Mouse (Mus musculus) duodenum, adult 2 months (tissue): Measurements from ENCODE around the gene Lamc2. TPM values are rescaled to one million over a fixed set of nuclear protein-coding genes. Genes with fewer than 3 reads are reported as not detected.

ENCODE experiments used
- polyA plus RNA-seq: library from polyadenylated mRNA; depleted of rRNA; stranded (reverse); fragments of >200 nt; gene quantifications from 2 replicates; pipeline ENCODE4 v1.2.3, GENCODE M21; 2012; ENCODE audit warnings: low replicate concordance; rRNA removed

The Lamc2 gene
- 2.2 and 3.1 TPM in 2 replicates for polyA plus RNA-seq

DNA sequence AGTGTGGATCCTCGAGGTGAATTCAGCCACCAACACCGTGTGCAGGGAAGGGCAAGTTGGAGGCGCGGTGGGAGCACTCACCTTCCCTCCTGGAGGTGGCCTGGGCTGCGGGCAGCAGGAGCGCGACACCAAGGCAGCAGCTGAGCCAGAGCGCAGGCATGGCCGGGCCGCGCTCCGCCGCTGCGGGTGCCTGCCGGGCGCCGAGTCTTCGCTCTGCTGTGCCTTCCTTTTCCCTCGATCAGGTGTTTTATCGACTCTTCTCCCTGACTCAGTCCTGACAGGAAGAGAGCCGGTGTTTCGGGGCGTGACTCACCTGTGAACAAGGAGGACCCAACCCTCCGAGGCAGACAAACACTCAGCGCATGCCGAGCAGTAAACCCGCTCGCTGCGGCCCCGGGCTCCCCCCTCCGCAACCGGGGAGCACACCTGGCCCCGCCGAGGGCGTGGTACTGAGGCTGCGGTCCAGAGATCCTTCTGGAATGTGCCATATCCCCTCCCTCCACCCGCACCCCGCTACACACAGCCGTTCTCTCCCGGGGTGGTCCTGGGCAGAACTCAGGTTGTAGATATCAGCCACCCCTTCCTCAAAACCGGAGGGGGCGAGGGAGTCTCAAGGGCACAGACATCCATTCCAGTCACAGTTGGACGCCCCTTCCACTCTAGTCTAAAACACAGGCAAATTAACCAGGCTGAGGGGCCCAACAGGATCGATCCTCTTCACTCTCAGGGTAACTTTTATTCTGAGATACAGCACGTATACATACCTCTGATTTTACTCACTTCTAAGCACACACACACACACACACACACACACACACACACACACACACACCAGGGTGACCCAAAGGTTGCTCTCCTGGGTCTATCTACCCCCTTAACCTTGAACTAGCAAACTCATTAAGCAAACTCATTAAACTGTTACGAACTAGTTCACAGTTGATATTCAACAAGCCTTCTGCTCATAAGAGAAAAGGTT lies at the start of gene Lamc2:
Lamc2 (minus strand) TSS at position 620 of the 976 bp plus-strand sequence.

Other genes with a start within 250 kb of the Lamc2 start
- gene Nmnat2, start 231.5 kb downstream of the Lamc2 start, polyA plus RNA-seq: 0.28 and 0.91 TPM in 2 replicates
- gene Lamc1, start 146.3 kb upstream of the Lamc2 start, polyA plus RNA-seq: 15.1 and 27.2 TPM in 2 replicates
- gene Shcbp1l, start 238.7 kb upstream of the Lamc2 start, polyA plus RNA-seq: 0.04 and 0.17 TPM in 2 replicates